10 mouse cellular contexts compared by ENCODE assay signal in the genomic region with DNA sequence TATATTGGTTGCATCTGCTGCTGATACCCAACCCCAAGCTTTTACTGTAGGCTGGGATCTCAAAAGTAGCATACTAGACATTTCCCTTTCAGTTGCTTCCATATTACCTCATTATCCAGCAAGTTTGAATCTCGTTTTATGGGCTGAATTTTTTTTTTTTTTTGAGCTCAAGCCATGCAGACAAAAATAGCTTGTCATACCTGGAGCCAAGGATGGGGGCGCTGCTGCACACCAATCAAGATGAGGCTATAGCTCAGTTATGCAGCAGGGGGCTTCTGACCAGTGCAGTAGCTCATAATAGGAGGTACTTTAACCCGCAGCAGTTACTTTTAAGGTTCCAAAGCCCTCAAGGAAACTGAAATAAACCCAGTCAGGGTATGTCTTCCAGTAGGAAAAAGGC. TPM values are rescaled to one million over a fixed set of nuclear protein-coding genes. Genes with fewer than 3 reads are reported as not detected.
DNase-seq lines count a peak whose midpoint lies in the region; ATAC-seq and TF ChIP-seq lines count a peak whose summit lies in the region.
"Had no signal": no experiment of that assay in that cellular context is flagged by ENCODE, and none has a peak within 500 bp of the region (broad histone marks: within the 10 kb centered on the region; RNA-seq: fewer than 3 reads in every experiment).

No protein-coding gene starts in this region.

- peak; percentile 74 for DNase-seq in hindbrain, embryonic 11.5 days (ENCODE audit: low spot score)
- peak; percentile 17 to 68 for DNase-seq in spleen, postnatal 10 days (ENCODE audit: low spot score in 2 of 2)
- no peak for DNase-seq in spleen, adult 12 weeks (ENCODE audit: low spot score)
- DNase-seq in lung, postnatal 0 days (ENCODE audit: low spot score): peak; percentile 28
- DNase-seq in gastrocnemius, adult 18-20 months (ENCODE audit: low spot score): no peak

- TF ChIP-seq EP300 in lung, postnatal 0 days (IDR thresholded peaks at IDR 0.05): no peak

- H3K4me2 ChIP-seq in hindbrain, embryonic 11.5 days (replicated peaks; ENCODE audit: low read depth, low read length): no peak overlapping the region
- H3K4me2 ChIP-seq in hindbrain, embryonic 12.5 days (replicated peaks): no peak overlapping the region
- no peak overlapping the region for H3K4me2 ChIP-seq in lung, postnatal 0 days (replicated peaks; ENCODE audit: low read depth, low read length)
- H3K4me2 ChIP-seq: limb, embryonic 13.5 days had no signal

- WGBS in hindbrain, embryonic 11.5 days: 32% methylated on average over 3 of the region's 3 CpGs
- WGBS in hindbrain, embryonic 12.5 days: 30% methylated on average over 3 of the region's 3 CpGs
- WGBS in lung, postnatal 0 days: 29% methylated on average over 3 of the region's 3 CpGs

- no peaks in the 10 kb centered on the region for H3K9me3 ChIP-seq in hindbrain, embryonic 11.5 days (ENCODE audit: control insufficient read depth, low read length)
- H3K9me3 ChIP-seq in hindbrain, embryonic 12.5 days (replicated peaks): no peaks in the 10 kb centered on the region
- H3K9me3 ChIP-seq in lung, postnatal 0 days (ENCODE audit: low read length): no peaks in the 10 kb centered on the region
- H3K9me3 ChIP-seq: limb, embryonic 13.5 days had no signal

- no peaks in the 10 kb centered on the region for H3K36me3 ChIP-seq in hindbrain, embryonic 11.5 days (ENCODE audit: control insufficient read depth, insufficient read depth, low read length)
- H3K36me3 ChIP-seq in hindbrain, embryonic 12.5 days: no peaks in the 10 kb centered on the region
- H3K36me3 ChIP-seq in lung, postnatal 0 days (ENCODE audit: insufficient read depth, low read length): no peaks in the 10 kb centered on the region

- peak; percentile 66 for TF ChIP-seq CTCF in lung, postnatal 0 days (IDR thresholded peaks at IDR 0.05)

- H3K4me1 ChIP-seq in hindbrain, embryonic 11.5 days (replicated peaks; ENCODE audit: control insufficient read depth, insufficient read depth, low read length): no peaks in the 10 kb centered on the region
- H3K4me1 ChIP-seq in hindbrain, embryonic 12.5 days: no peaks in the 10 kb centered on the region
- H3K4me1 ChIP-seq in lung, postnatal 0 days (ENCODE audit: insufficient read depth, low read depth, low read length): no peaks in the 10 kb centered on the region
- H3K4me1 ChIP-seq: limb, embryonic 13.5 days had no signal

- H3K9ac ChIP-seq in hindbrain, embryonic 11.5 days (ENCODE audit: low read depth, low read length): no peak overlapping the region
- H3K9ac ChIP-seq in hindbrain, embryonic 12.5 days: no peak overlapping the region
- H3K9ac ChIP-seq in lung, postnatal 0 days (replicated peaks; ENCODE audit: low read depth): no peak overlapping the region
- H3K9ac ChIP-seq: limb, embryonic 13.5 days had no signal

- no peak overlapping the region for H3K27ac ChIP-seq in hindbrain, embryonic 11.5 days (ENCODE audit: low read depth, low read length)
- H3K27ac ChIP-seq in hindbrain, embryonic 12.5 days: no peak overlapping the region
- H3K27ac ChIP-seq in lung, postnatal 0 days (ENCODE audit: low read length): no peak overlapping the region
- H3K27ac ChIP-seq: limb, embryonic 13.5 days had no signal

- no peak overlapping the region for H3K4me3 ChIP-seq in hindbrain, embryonic 11.5 days (ENCODE audit: low read depth, low read length)
- H3K4me3 ChIP-seq in hindbrain, embryonic 12.5 days: no peak overlapping the region
- no peak overlapping the region for H3K4me3 ChIP-seq in lung, postnatal 0 days (ENCODE audit: low read depth, low read length)
- H3K4me3 ChIP-seq: limb, embryonic 13.5 days had no signal

- ATAC-seq in hindbrain, embryonic 11.5 days (ENCODE audit: low FRiP score): no peak
- no peak for ATAC-seq in hindbrain, embryonic 12.5 days (ENCODE audit: low FRiP score)
- peak; percentile 93 for ATAC-seq in common myeloid progenitor, adult 5-6 weeks (replicated peaks; ENCODE audit: low read depth, poor library complexity, severe bottlenecking)
- ATAC-seq in lung, postnatal 0 days: no peak
- ATAC-seq in activated CD4-positive, CD25-positive, alpha-beta regulatory T cell, adult 4 months: no peak

- H3K27me3 ChIP-seq in hindbrain, embryonic 11.5 days (ENCODE audit: control insufficient read depth, insufficient read depth, low read length): no peaks in the 10 kb centered on the region
- no peaks in the 10 kb centered on the region for H3K27me3 ChIP-seq in hindbrain, embryonic 12.5 days
- no peaks in the 10 kb centered on the region for H3K27me3 ChIP-seq in lung, postnatal 0 days (replicated peaks; ENCODE audit: insufficient read depth, low read length)
- H3K27me3 ChIP-seq: limb, embryonic 13.5 days had no signal

RNA-seq across cellular contexts. Expression of gene Cldn20, which starts 34.3 kb away (rescaled TPM):
- not detected in 2 replicates for polyA plus RNA-seq in hindbrain, embryonic 11.5 days (2014; fragmentation: Nextera tagmentation; extraction: Ambion mirVana)
- polyA plus RNA-seq in hindbrain, embryonic 12.5 days (2016; fragmentation: Nextera tagmentation; extraction: Ambion mirVana): 0.38 and 0.58 TPM in 2 replicates
- not detected in 2 replicates for total RNA-seq in common myeloid progenitor, adult 5-6 weeks (2017)
- not detected in 2 replicates for polyA plus RNA-seq in lung, postnatal 0 days (2015; fragmentation: Nextera tagmentation; extraction: Ambion mirVana)
- polyA plus RNA-seq in activated CD4-positive, CD25-positive, alpha-beta regulatory T cell, adult 4 months (2017; shearing (Covaris generic)): not detected
- not detected for total RNA-seq in gastrocnemius, adult 18-20 months (2021)
- polyA plus RNA-seq: stomach, embryonic 16.5 days had no signal

RNA-seq across cellular contexts. Expression of gene Tfb1m, which starts 59.5 kb away (rescaled TPM):
- polyA plus RNA-seq in hindbrain, embryonic 11.5 days (2014; fragmentation: Nextera tagmentation; extraction: Ambion mirVana): 19.8 and 21.9 TPM in 2 replicates
- polyA plus RNA-seq in hindbrain, embryonic 12.5 days (2016; fragmentation: Nextera tagmentation; extraction: Ambion mirVana): 15.7 and 16.1 TPM in 2 replicates
- total RNA-seq in common myeloid progenitor, adult 5-6 weeks (2017): 11.6 and 16.2 TPM in 2 replicates
- polyA plus RNA-seq in lung, postnatal 0 days (2015; fragmentation: Nextera tagmentation; extraction: Ambion mirVana): 5.9 and 8.7 TPM in 2 replicates
- 1 to 10 TPM; 6.0 to 8.9 TPM for polyA plus RNA-seq in activated CD4-positive, CD25-positive, alpha-beta regulatory T cell, adult 4 months (2017; shearing (Covaris generic))
- 10 to 100 TPM in 1 of 2 experiments, 1 to 10 TPM in 1; 9.7 to 10.2 TPM for total RNA-seq in gastrocnemius, adult 18-20 months (2021)

Comparison
In these comparisons a context has a peak if more than half of its experiments do, and no peak if none do; other contexts are left out.
1. DNase-seq: peak in hindbrain, embryonic 11.5 days (single experiment), spleen, postnatal 10 days (2 of 2) and lung, postnatal 0 days (single experiment); none in spleen, adult 12 weeks (single experiment) and gastrocnemius, adult 18-20 months (single experiment).